Mouse (Mus musculus): ENCODE data around the gene Ccl20.

- TF ChIP-seq CTCF (IDR thresholded peaks at IDR 0.05; ENCODE audit: low read depth) (no peak), EP300 (IDR thresholded peaks at IDR 0.05; ENCODE audit: low read depth) (no peak)
These were observed 30.0 kb downstream of the Ccl20 start for GRCm38 (mm10) chr1:83146547-83146946.

All from liver, postnatal 0 days (tissue).